27 mouse cellular contexts compared by ENCODE assay signal in the genomic region with DNA sequence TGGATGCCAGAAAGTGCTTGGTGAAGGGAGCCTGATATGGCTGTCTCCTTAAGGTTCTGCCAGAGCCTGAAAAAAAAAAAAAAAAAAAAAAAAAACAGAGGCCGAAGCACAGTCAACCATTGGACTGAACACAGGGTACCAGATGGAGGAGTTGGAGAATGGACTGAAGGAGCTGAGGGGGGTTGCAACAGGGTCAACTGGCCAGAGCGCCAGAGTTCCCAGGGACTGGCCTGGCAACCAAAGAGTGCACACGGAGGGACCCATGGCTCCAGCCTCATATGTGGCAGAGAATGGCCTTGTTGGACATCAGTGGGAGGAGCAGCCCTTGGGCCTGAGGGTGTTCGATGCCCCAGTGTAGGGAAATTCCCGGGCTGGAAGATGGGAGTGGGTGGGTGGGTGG.
"Had no signal": no experiment of that assay in that cellular context is flagged by ENCODE, and none has a peak within 500 bp of the region (broad histone marks: within the 10 kb centered on the region; RNA-seq: fewer than 3 reads in every experiment).

No protein-coding gene starts in this region.

- H3K4me2 ChIP-seq: heart, embryonic 11.5 days; heart, embryonic 13.5 days; heart, embryonic 15.5 days; hindbrain, embryonic 13.5 days; hindbrain, embryonic 15.5 days; kidney, embryonic 15.5 days; limb, embryonic 13.5 days; limb, embryonic 15.5 days; liver, embryonic 12.5 days had no signal

- H3K4me1 ChIP-seq: heart, embryonic 13.5 days; heart, embryonic 15.5 days; hindbrain, embryonic 13.5 days; hindbrain, embryonic 15.5 days; kidney, embryonic 15.5 days; limb, embryonic 13.5 days; limb, embryonic 15.5 days; liver, embryonic 12.5 days had no signal

- ATAC-seq: hindbrain, postnatal 0 days; intestine, embryonic 16.5 days; liver, embryonic 12.5 days had no signal

- DNase-seq: gastrocnemius, postnatal 14 days; gastrocnemius, postnatal 36 days; heart, adult 11 months; heart, adult 2 months; heart, postnatal 14 days; heart, postnatal 36 days; kidney, adult 11 months; kidney, adult 2 months; kidney, adult 9 months; kidney, postnatal 14 days; kidney, postnatal 36 days; layer of hippocampus, adult 9-11 months; layer of hippocampus, postnatal 36 days; left cerebral cortex, postnatal 4 days had no signal

- H3K27ac ChIP-seq: heart, adult 2 months; heart, embryonic 13.5 days; heart, embryonic 15.5 days; hindbrain, embryonic 13.5 days; hindbrain, embryonic 15.5 days; hindbrain, postnatal 0 days; kidney, embryonic 15.5 days; kidney, postnatal 0 days; limb, embryonic 13.5 days; limb, embryonic 15.5 days; liver, embryonic 12.5 days; liver, embryonic 14.5 days had no signal

- H3K9ac ChIP-seq: heart, embryonic 13.5 days; heart, embryonic 15.5 days; hindbrain, embryonic 13.5 days; hindbrain, embryonic 15.5 days; kidney, embryonic 15.5 days; limb, embryonic 13.5 days; limb, embryonic 15.5 days; liver, embryonic 12.5 days; liver, embryonic 14.5 days had no signal

- H3K4me3 ChIP-seq: heart, adult 2 months; heart, embryonic 13.5 days; heart, embryonic 15.5 days; hindbrain, embryonic 13.5 days; hindbrain, embryonic 15.5 days; kidney, embryonic 15.5 days; limb, embryonic 13.5 days; limb, embryonic 15.5 days; liver, embryonic 12.5 days had no signal

- H3K9me3 ChIP-seq: heart, embryonic 13.5 days; heart, embryonic 15.5 days; hindbrain, embryonic 13.5 days; hindbrain, embryonic 15.5 days; kidney, embryonic 15.5 days; limb, embryonic 13.5 days; limb, embryonic 15.5 days; liver, embryonic 12.5 days had no signal

- H3K27me3 ChIP-seq: heart, embryonic 13.5 days; heart, embryonic 15.5 days; hindbrain, embryonic 13.5 days; hindbrain, embryonic 15.5 days; kidney, embryonic 15.5 days; limb, embryonic 13.5 days; limb, embryonic 15.5 days; liver, embryonic 12.5 days had no signal

- H3K36me3 ChIP-seq: heart, embryonic 13.5 days; heart, embryonic 15.5 days; hindbrain, embryonic 13.5 days; hindbrain, embryonic 15.5 days; kidney, embryonic 15.5 days; limb, embryonic 13.5 days; limb, embryonic 15.5 days; liver, embryonic 12.5 days had no signal
